Mouse (Mus musculus) G1E (cell line): ENCODE data around the gene Gm11568.
"Not testable (repeated sequence)": the region's sequence is repeated elsewhere in the genome, so short reads cannot be mapped to it uniquely, and the experiment has no call there.

Experiments
- CTCF ChIP-seq: IDR thresholded peaks from 2 replicates; pipeline ENCODE4 v1.5.1; 2012; ENCODE audit warnings: low read depth, low read length, inconsistent platforms, mixed read lengths
- GATA2 ChIP-seq: IDR thresholded peaks from 2 replicates; pipeline ENCODE4 v1.6.1; 2012; ENCODE audit warnings: low read depth, low read length, inconsistent platforms, borderline replicate concordance
- POLR2AphosphoS5 ChIP-seq: IDR thresholded peaks from 2 replicates; pipeline ENCODE4 v1.6.1; 2012; ENCODE audit warnings: low read depth, low read length, inconsistent platforms; ENCODE audit not compliant: insufficient replicate concordance
- TAL1 ChIP-seq: conservative IDR thresholded peaks from 2 replicates; pipeline ENCODE4 v1.6.1; 2012; ENCODE audit warnings: low read depth, low read length, inconsistent platforms, mixed read lengths

GRCm38 (mm10) chr11:99815566-99815965, 42.2 kb upstream of the Gm11568 start, which contains the start of gene Gm11564:
- TF ChIP-seq TAL1, CTCF, POLR2AphosphoS5, GATA2: not testable (repeated sequence)
